In genomic region chr6:134614723-134615648, GRCm38 (mm10) we compare ENCODE assay signal across 8 mouse cellular contexts. TPM values are rescaled to one million over a fixed set of nuclear protein-coding genes. Genes with fewer than 3 reads are reported as not detected.
DNase-seq lines count a peak whose midpoint lies in the region; ATAC-seq lines count a peak whose summit lies in the region.

No protein-coding gene starts in this region.

- no peak overlapping the region for H3K27ac ChIP-seq in hindbrain, embryonic 15.5 days (replicated peaks)

- 21% methylated on average over 16 of the region's 16 CpGs for WGBS in hindbrain, embryonic 15.5 days

- no peaks in the 10 kb centered on the region for H3K9me3 ChIP-seq in hindbrain, embryonic 15.5 days

- no peaks in the 10 kb centered on the region; the same call in 1 of the 2 replicates for H3K4me1 ChIP-seq in hindbrain, embryonic 15.5 days (replicated peaks)

- H3K4me3 ChIP-seq in hindbrain, embryonic 15.5 days = no peak overlapping the region

- ATAC-seq in hindbrain, embryonic 15.5 days (ENCODE audit: low FRiP score, low read depth) = peak; percentile 71

- H3K9ac ChIP-seq in hindbrain, embryonic 15.5 days = no peak overlapping the region

- DNase-seq in WW6 (ENCODE audit: low read depth, low spot score) = peak; percentile 68
- peak; percentile 76 to 82 for DNase-seq in cerebellum, postnatal 4 days (ENCODE audit: low spot score in 2 of 2)
- peak; percentile 83 to 86 for DNase-seq in frontal cortex, postnatal 36 days (ENCODE audit: low spot score in 2 of 2)
- peak; percentile 82 for DNase-seq in layer of hippocampus, postnatal 36 days
- DNase-seq in lung, postnatal 36 days = peak; percentile 95
- DNase-seq in retina, embryonic 14.5 days (ENCODE audit: low spot score) = peak; percentile 87
- peak; percentile 70 to 72 for DNase-seq in thymus, postnatal 36 days

- no peaks in the 10 kb centered on the region for H3K27me3 ChIP-seq in hindbrain, embryonic 15.5 days

- H3K36me3 ChIP-seq in hindbrain, embryonic 15.5 days = no peaks in the 10 kb centered on the region

- peak overlapping the region; percentile 43 for H3K4me2 ChIP-seq in hindbrain, embryonic 15.5 days

RNA-seq across cellular contexts. Expression of gene Mansc1, which starts 17.3 kb away (rescaled TPM):
- polyA plus RNA-seq in hindbrain, embryonic 15.5 days (2015; fragmentation: Nextera tagmentation; extraction: Ambion mirVana) = 1.3 and 1.4 TPM in 2 replicates
- total RNA-seq in layer of hippocampus, postnatal 36 days (2021) = 1 to 10 TPM; 8.0 to 8.1 TPM

RNA-seq across cellular contexts. Expression of gene Borcs5, which starts 24.3 kb away (rescaled TPM):
- polyA plus RNA-seq in hindbrain, embryonic 15.5 days (2015; fragmentation: Nextera tagmentation; extraction: Ambion mirVana) = 42.5 and 43.6 TPM in 2 replicates
- total RNA-seq in layer of hippocampus, postnatal 36 days (2021) = 10 to 100 TPM; 37.2 to 40.1 TPM

RNA-seq across cellular contexts. Expression of gene Lrp6, which starts 48.2 kb away (rescaled TPM):
- 16.4 and 16.8 TPM in 2 replicates for polyA plus RNA-seq in hindbrain, embryonic 15.5 days (2015; fragmentation: Nextera tagmentation; extraction: Ambion mirVana)
- 10 to 100 TPM; 50.5 to 54.8 TPM for total RNA-seq in layer of hippocampus, postnatal 36 days (2021)
